Mouse (Mus musculus) neutrophil, adult 5-6 weeks (primary cell): ENCODE measurements around the gene Irx6. TPM values are rescaled to one million over a fixed set of nuclear protein-coding genes. Genes with fewer than 3 reads are reported as not detected.

Experiments
- ATAC-seq: fragments of 151-379, 151-347 bp; 2 replicates; pipeline ENCODE4 v1.8.0; 2017; ENCODE audit warnings: mild to moderate bottlenecking, moderate TSS enrichment; ENCODE audit not compliant: insufficient number of reproducible peaks, poor library complexity, low FRiP score, severe bottlenecking; ENCODE audit errors: extremely low read depth
- total RNA-seq: library from RNA; stranded (forward); fragments of 200-1000 nt; gene quantifications from 2 replicates; pipeline ENCODE4 v1.2.3, GENCODE M21; 2017

Gene Irx6
- total RNA-seq, 1 experiment from 2014 or later: not detected

DNA sequence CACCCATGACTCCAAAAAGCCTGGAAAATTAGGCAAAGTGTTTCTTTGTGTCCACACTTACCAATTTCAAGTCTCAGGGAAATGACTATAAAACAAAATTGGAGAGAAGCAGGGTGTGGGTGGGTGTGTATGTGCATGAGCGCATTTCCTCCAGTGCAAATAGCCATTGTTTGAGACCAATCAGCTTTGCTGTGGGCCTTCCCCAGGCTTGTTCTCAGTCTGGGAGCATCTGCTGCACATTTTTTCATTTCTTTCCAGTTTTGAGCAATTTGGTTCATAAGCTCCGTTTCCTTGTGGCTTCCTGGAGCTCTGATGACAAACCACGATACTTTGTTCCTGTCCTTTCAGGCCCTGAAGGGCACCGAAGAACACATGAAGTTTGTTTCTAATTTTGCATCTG is 43.3 kb downstream of the Irx6 start:
- no peak for ATAC-seq

DNA sequence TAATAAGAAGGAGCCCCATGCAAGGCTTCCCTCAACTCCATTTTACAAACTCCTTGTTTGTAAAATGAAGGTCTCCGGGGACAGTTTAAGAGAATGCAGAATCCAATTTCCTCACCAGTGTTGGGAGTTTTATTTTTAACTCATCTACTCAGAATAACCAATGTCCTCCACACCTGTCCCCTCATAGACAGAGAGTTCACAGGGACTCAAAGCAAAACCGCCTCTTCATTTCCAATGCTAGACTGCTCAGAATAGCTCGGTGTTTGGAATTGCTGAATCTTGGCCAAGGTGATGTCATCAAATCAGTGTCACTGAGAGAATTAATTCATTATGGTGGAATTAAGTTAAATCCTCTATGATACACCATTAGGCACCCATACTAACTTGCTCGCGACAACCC is 44.0 kb downstream of the Irx6 start:
- ATAC-seq: no peak

GRCm38 (mm10) chr8:92721266-92721935 is 47.3 kb downstream of the Irx6 start:
- ATAC-seq: no peak

DNA sequence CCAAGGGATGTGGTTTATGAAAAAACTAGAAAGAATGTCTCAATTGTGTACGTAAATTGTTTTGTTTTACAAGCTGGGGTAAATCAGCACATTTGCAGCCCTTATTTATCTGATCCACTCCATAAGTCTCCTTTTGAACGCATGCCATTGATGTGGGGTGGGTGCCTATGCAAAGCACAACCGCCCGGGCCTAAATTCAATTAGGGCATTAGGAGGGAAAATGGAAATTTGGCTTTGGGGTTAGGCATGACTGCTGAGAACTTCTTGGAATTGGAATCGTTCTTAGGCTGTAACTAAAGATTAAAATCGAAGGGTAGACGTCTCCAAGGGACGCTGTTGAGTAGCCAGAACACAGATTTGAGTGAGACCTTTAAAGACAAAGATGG is 47.8 kb downstream of the Irx6 start:
- no peak for ATAC-seq

DNA sequence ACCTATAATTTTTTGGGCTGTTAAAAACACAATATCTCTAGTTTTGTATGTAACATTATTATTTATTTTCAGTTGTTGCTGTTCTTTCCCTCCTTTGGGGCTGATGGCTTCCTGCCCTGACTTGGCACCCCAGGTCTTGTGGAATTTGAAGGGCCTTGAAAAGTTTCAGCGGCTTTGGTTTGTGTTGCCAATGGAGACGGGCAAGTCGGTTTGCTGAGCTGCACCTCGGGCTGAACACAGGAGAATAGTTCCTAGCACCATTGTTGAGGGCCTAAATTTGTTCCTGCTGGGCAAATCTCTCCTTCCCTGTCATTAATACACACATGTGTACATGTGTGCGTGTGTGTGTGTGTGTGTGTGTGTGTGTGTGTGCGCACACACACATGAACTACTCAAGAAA is 49.2 kb downstream of the Irx6 start:
- no peak for ATAC-seq

- no peak for ATAC-seq
These were observed 49.9 kb downstream of the Irx6 start for GRCm38 (mm10) chr8:92723947-92724346.

DNA sequence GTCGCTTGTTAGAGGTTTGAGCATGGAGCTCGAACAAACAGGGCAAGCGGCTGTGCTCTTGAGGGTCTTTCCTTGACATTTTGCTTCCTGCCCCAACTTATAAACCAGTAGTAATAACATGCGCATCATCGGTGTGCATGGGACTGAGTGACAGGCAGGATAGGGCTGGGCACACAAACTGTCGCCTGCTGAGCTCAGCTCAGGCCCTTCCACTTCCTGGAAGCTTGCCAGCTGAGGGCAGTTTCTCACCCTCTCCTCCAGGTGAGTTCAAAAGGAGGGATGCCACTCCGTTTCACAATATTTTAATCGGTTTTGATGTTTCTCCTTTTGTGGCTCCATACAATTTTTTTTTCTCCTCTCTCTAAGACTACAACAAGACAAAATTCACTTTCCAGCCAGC is 50.3 kb downstream of the Irx6 start:
- no peak for ATAC-seq

Other genes starting within 250 kb of the Irx6 start
- 0.86 TPM in 1 of 2 replicates, not detected in the other for gene Mmp2, start 153.0 kb downstream of the Irx6 start, total RNA-seq
- 159 and 165 TPM in 2 replicates for gene Lpcat2, start 181.1 kb downstream of the Irx6 start, total RNA-seq
- 11.8 and 15.7 TPM in 2 replicates for gene Capns2, start 227.1 kb downstream of the Irx6 start, total RNA-seq